In genomic region chr4:72480535-72480934, GRCm38 (mm10) we compare ENCODE assay signal across 29 mouse cellular contexts.
A peak's percentile ranks its signal among the peaks of the same experiment; 100 is the strongest.
DNase-seq lines count a peak whose midpoint lies in the region; ATAC-seq and TF ChIP-seq lines count a peak whose summit lies in the region.
"Had no signal": no experiment of that assay in that cellular context is flagged by ENCODE, and none has a peak within 500 bp of the region (broad histone marks: within the 10 kb centered on the region; RNA-seq: fewer than 3 reads in every experiment).

No protein-coding gene starts in this region.

- TF ChIP-seq CTCF in lung, postnatal 0 days (IDR thresholded peaks at IDR 0.05) = no peak

- no peaks in the 10 kb centered on the region for H3K9me3 ChIP-seq in embryonic facial prominence, embryonic 14.5 days (ENCODE audit: control insufficient read depth, low read length)
- H3K9me3 ChIP-seq in embryonic facial prominence, embryonic 10.5 days = no peaks in the 10 kb centered on the region
- no peaks in the 10 kb centered on the region for H3K9me3 ChIP-seq in limb, embryonic 14.5 days (ENCODE audit: control insufficient read depth, low read length)
- H3K9me3 ChIP-seq in limb, embryonic 10.5 days (replicated peaks) = no peaks in the 10 kb centered on the region
- no peaks in the 10 kb centered on the region for H3K9me3 ChIP-seq in lung, embryonic 15.5 days
- H3K9me3 ChIP-seq in lung, postnatal 0 days (ENCODE audit: low read length) = no peaks in the 10 kb centered on the region
- H3K9me3 ChIP-seq: embryonic facial prominence, embryonic 12.5 days; embryonic facial prominence, embryonic 15.5 days; forebrain, embryonic 10.5 days; forebrain, embryonic 13.5 days; G1E had no signal

- no peaks in the 10 kb centered on the region for H3K4me1 ChIP-seq in embryonic facial prominence, embryonic 14.5 days (ENCODE audit: control insufficient read depth, insufficient read depth, low read length)
- no peaks in the 10 kb centered on the region for H3K4me1 ChIP-seq in embryonic facial prominence, embryonic 10.5 days
- no peaks in the 10 kb centered on the region for H3K4me1 ChIP-seq in limb, embryonic 14.5 days (ENCODE audit: control insufficient read depth, insufficient read depth, low read length)
- H3K4me1 ChIP-seq in limb, embryonic 10.5 days = no peaks in the 10 kb centered on the region
- no peaks in the 10 kb centered on the region for H3K4me1 ChIP-seq in lung, embryonic 15.5 days
- no peaks in the 10 kb centered on the region for H3K4me1 ChIP-seq in lung, postnatal 0 days (ENCODE audit: insufficient read depth, low read depth, low read length)
- H3K4me1 ChIP-seq: embryonic facial prominence, embryonic 12.5 days; embryonic facial prominence, embryonic 15.5 days; forebrain, embryonic 10.5 days; forebrain, embryonic 13.5 days had no signal

- peak; percentile 12 for DNase-seq in embryonic facial prominence, embryonic 14.5 days (ENCODE audit: low spot score)
- no peak for DNase-seq in embryonic facial prominence, embryonic 10.5 days (ENCODE audit: low spot score)
- DNase-seq in limb, embryonic 14.5 days (ENCODE audit: low spot score) = peak; percentile 18
- DNase-seq in limb, embryonic 10.5 days (ENCODE audit: low spot score) = no peak
- DNase-seq in lung, postnatal 36 days = no peak
- peak; percentile 7 for DNase-seq in lung, postnatal 0 days (ENCODE audit: low spot score)
- no peak for DNase-seq in lung, adult 18-20 months
- DNase-seq: adrenal gland, adult 8-10 months; adrenal gland, postnatal 14 days; adrenal gland, postnatal 36 days; B cell, adult 2 months; cerebellum, adult 11 months; cerebellum, adult 18-20 months; cerebellum, adult 8-10 months; cerebellum, adult 9-11 months; cerebellum, postnatal 14 days; cerebellum, postnatal 36 days; embryo, embryonic 11 days had no signal

- ATAC-seq in embryonic facial prominence, embryonic 14.5 days (ENCODE audit: low read depth) = no peak
- ATAC-seq in limb, embryonic 14.5 days (ENCODE audit: low FRiP score, low read depth) = no peak
- ATAC-seq in lung, embryonic 15.5 days (ENCODE audit: borderline replicate concordance, extremely low read depth, low FRiP score, low TSS enrichment) = peak; percentile 55; the same call in 1 of the 2 replicates
- ATAC-seq in lung, postnatal 0 days = no peak
- ATAC-seq: activated CD4-positive, CD25-positive, alpha-beta regulatory T cell, adult 4 months; CD4-positive, CD25-positive, alpha-beta regulatory T cell, adult 4 months; forebrain, embryonic 13.5 days; Patski had no signal

- H3K27ac ChIP-seq in embryonic facial prominence, embryonic 14.5 days (replicated peaks; ENCODE audit: low read depth, low read length) = no peak overlapping the region
- no peak overlapping the region for H3K27ac ChIP-seq in embryonic facial prominence, embryonic 10.5 days (replicated peaks)
- H3K27ac ChIP-seq in limb, embryonic 14.5 days (replicated peaks; ENCODE audit: low read depth, low read length) = no peak overlapping the region
- H3K27ac ChIP-seq in limb, embryonic 10.5 days = no peak overlapping the region
- no peak overlapping the region for H3K27ac ChIP-seq in lung, embryonic 15.5 days
- no peak overlapping the region for H3K27ac ChIP-seq in lung, postnatal 0 days (ENCODE audit: low read length)
- H3K27ac ChIP-seq: embryonic facial prominence, embryonic 12.5 days; embryonic facial prominence, embryonic 15.5 days; forebrain, embryonic 10.5 days; forebrain, embryonic 13.5 days had no signal

- no peaks in the 10 kb centered on the region for H3K36me3 ChIP-seq in embryonic facial prominence, embryonic 14.5 days (ENCODE audit: control insufficient read depth, insufficient read depth, low read length)
- H3K36me3 ChIP-seq in embryonic facial prominence, embryonic 10.5 days (replicated peaks) = no peaks in the 10 kb centered on the region
- H3K36me3 ChIP-seq in limb, embryonic 14.5 days (ENCODE audit: control insufficient read depth, insufficient read depth, low read length) = no peaks in the 10 kb centered on the region
- H3K36me3 ChIP-seq in limb, embryonic 10.5 days = no peaks in the 10 kb centered on the region
- no peaks in the 10 kb centered on the region for H3K36me3 ChIP-seq in lung, embryonic 15.5 days
- H3K36me3 ChIP-seq in lung, postnatal 0 days (ENCODE audit: insufficient read depth, low read length) = no peaks in the 10 kb centered on the region
- H3K36me3 ChIP-seq: embryonic facial prominence, embryonic 12.5 days; embryonic facial prominence, embryonic 15.5 days; forebrain, embryonic 10.5 days; G1E had no signal

- no peak for TF ChIP-seq POLR2A in limb, embryonic 14.5 days (IDR thresholded peaks at IDR 0.05; ENCODE audit: borderline replicate concordance, extremely low read depth, insufficient read depth, insufficient read length)

- 72% methylated on average over 3 of the region's 3 CpGs for WGBS in embryonic facial prominence, embryonic 14.5 days
- 87% methylated on average over 3 of the region's 3 CpGs for WGBS in embryonic facial prominence, embryonic 10.5 days
- 65% methylated on average over 3 of the region's 3 CpGs for WGBS in limb, embryonic 14.5 days
- 89% methylated on average over 3 of the region's 3 CpGs for WGBS in limb, embryonic 10.5 days
- 43% methylated on average over 3 of the region's 3 CpGs for WGBS in lung, embryonic 15.5 days
- 46% methylated on average over 3 of the region's 3 CpGs for WGBS in lung, postnatal 0 days

- no peak overlapping the region for H3K4me3 ChIP-seq in embryonic facial prominence, embryonic 14.5 days (ENCODE audit: low read depth, low read length)
- H3K4me3 ChIP-seq in embryonic facial prominence, embryonic 10.5 days = no peak overlapping the region
- H3K4me3 ChIP-seq in limb, embryonic 14.5 days (replicated peaks; ENCODE audit: low read length) = no peak overlapping the region
- no peak overlapping the region for H3K4me3 ChIP-seq in limb, embryonic 10.5 days
- no peak overlapping the region for H3K4me3 ChIP-seq in lung, embryonic 15.5 days
- no peak overlapping the region for H3K4me3 ChIP-seq in lung, postnatal 0 days (ENCODE audit: low read depth, low read length)
- H3K4me3 ChIP-seq: embryonic facial prominence, embryonic 12.5 days; embryonic facial prominence, embryonic 15.5 days; erythroblast, embryonic 14.5 days; forebrain, embryonic 10.5 days; forebrain, embryonic 13.5 days had no signal

- H3K4me2 ChIP-seq in embryonic facial prominence, embryonic 14.5 days (ENCODE audit: low read depth, low read length) = no peak overlapping the region
- H3K4me2 ChIP-seq in limb, embryonic 14.5 days (replicated peaks; ENCODE audit: low read depth, low read length, severe bottlenecking) = no peak overlapping the region
- no peak overlapping the region for H3K4me2 ChIP-seq in lung, embryonic 15.5 days
- no peak overlapping the region for H3K4me2 ChIP-seq in lung, postnatal 0 days (replicated peaks; ENCODE audit: low read depth, low read length)
- H3K4me2 ChIP-seq: embryonic facial prominence, embryonic 12.5 days; embryonic facial prominence, embryonic 15.5 days; forebrain, embryonic 13.5 days had no signal

- H3K9ac ChIP-seq in embryonic facial prominence, embryonic 14.5 days (ENCODE audit: low read depth, low read length) = no peak overlapping the region
- H3K9ac ChIP-seq in limb, embryonic 14.5 days (ENCODE audit: low read depth, low read length, severe bottlenecking) = no peak overlapping the region
- H3K9ac ChIP-seq in lung, embryonic 15.5 days = no peak overlapping the region
- H3K9ac ChIP-seq in lung, postnatal 0 days (replicated peaks; ENCODE audit: low read depth) = no peak overlapping the region
- H3K9ac ChIP-seq: embryonic facial prominence, embryonic 12.5 days; embryonic facial prominence, embryonic 15.5 days; forebrain, embryonic 13.5 days had no signal

- H3K27me3 ChIP-seq in embryonic facial prominence, embryonic 14.5 days (replicated peaks; ENCODE audit: control insufficient read depth, insufficient read depth, low read length) = no peaks in the 10 kb centered on the region
- H3K27me3 ChIP-seq in embryonic facial prominence, embryonic 10.5 days (replicated peaks; ENCODE audit: low read depth, poor library complexity, severe bottlenecking) = no peaks in the 10 kb centered on the region
- no peaks in the 10 kb centered on the region for H3K27me3 ChIP-seq in limb, embryonic 14.5 days (ENCODE audit: control insufficient read depth, insufficient read depth, low read length)
- H3K27me3 ChIP-seq in limb, embryonic 10.5 days (ENCODE audit: low read depth, poor library complexity, severe bottlenecking) = no peaks in the 10 kb centered on the region
- H3K27me3 ChIP-seq in lung, embryonic 15.5 days = no peaks in the 10 kb centered on the region
- H3K27me3 ChIP-seq in lung, postnatal 0 days (replicated peaks; ENCODE audit: insufficient read depth, low read length) = no peaks in the 10 kb centered on the region
- H3K27me3 ChIP-seq: CH12.LX; embryonic facial prominence, embryonic 12.5 days; embryonic facial prominence, embryonic 15.5 days; forebrain, embryonic 13.5 days; Patski had no signal

- no peak for TF ChIP-seq EP300 in lung, postnatal 0 days (IDR thresholded peaks at IDR 0.05)

Comparison
In these comparisons a context has a peak if more than half of its experiments do, and no peak if none do; other contexts are left out.
1. DNase-seq: peak in embryonic facial prominence, embryonic 14.5 days (single experiment), limb, embryonic 14.5 days (single experiment) and lung, postnatal 0 days (single experiment); none in embryonic facial prominence, embryonic 10.5 days (single experiment), limb, embryonic 10.5 days (single experiment), lung, postnatal 36 days (single experiment) and lung, adult 18-20 months (0 of 2).